Mouse (Mus musculus): Measurements from ENCODE around the gene Ccdc60.
"Not testable (repeated sequence)": the region's sequence is repeated elsewhere in the genome, so short reads cannot be mapped to it uniquely, and the experiment has no call there.

Ccdc60 gene

GRCm38 (mm10) chr5:116288849-116289570, at the start of gene Ccdc60:
Ccdc60 (minus strand) TSS chr5:116288985.
- in situ Hi-C loops (cut with MseI, MboI), result no loop called here

DNA sequence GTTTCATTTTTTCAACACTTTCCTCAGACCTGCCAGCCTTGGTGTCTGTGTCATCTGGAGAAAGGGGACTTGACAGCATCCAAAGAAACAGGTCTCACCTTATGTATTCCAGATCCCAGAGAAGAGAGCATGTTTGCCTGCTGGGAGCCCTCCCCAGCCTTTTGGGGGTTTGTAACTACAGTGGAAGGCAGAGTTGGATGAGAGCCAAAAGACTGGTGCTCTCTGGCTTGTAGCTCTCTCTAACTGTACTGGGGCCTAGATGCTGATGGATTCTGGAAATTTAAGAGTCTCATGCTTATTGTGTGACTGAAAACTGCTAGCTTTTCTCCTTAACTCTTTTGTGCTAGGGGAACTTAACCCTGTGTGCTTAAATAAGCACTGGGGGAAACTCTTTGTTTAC, 47.4 kb upstream of the Ccdc60 start:
- in situ Hi-C loops (cut with MseI, MboI), result no loop called here

DNA sequence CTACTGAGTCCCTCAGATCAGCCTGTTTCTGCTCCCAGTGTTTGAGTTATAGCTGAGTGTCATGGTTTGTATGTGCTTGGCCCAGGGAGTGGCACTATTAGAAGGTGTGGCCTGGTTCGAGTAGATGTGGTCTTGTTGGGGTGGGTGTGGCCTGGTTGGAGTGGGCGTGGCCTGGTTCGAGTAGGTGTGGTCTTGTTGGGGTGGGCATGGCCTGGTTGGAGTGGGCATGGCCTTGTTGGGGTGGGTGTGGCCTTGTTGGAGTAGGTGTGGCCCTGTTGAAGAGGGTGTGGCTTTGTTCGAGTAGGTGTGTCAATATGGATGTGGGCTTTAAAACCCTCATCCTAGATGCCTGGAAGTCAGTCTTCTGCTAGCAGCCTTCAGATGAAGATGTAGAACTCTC, 40.1 kb upstream of the Ccdc60 start:
- in situ Hi-C loops (cut with MseI, MboI), result no loop called here

DNA sequence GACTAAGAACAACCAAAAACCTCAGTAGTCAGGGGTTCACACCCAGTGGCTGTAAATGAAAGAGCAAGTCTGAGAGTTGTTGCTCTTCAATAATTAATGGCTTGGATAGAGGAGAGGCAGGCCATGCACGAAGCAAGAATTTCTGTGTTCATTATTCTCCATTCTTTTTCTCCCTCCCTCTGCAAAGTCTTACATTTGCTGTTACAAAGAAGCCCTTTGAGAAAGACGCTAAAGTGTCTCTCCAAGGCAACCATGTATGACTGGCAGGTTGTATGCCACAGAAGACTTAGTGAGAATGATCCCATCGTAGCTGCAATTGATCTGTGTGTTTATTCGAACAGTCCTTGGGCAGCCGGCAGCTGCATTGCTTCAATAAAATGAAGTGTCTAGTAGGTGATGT, 34.6 kb upstream of the Ccdc60 start:
- in situ Hi-C loops (cut with MseI, MboI), result no loop called here

- in situ Hi-C loops (cut with MseI, MboI), result no loop called here
Observed at GRCm38 (mm10) chr5:116322365-116323027, 33.7 kb upstream of the Ccdc60 start.

DNA sequence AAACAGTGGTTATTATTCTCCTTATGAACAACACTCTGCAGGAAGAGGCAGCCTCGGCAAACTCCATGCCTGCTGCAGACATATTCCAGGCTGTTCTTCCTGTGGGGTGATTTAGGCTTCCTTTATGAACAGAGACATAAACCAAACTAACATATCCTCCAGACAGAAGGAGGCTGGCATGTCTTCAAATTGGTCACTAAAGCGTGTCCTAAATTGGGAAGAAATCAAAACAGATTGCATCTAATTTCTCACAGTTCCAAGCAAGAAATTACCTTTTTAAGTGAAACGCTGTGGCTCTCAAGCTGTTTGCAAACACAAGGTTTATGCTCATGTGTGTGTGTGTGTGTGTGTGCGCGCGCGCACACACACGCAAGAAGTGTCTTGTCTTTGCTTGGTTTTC, 24.9 kb upstream of the Ccdc60 start:
- in situ Hi-C loops (cut with MseI, MboI), result no loop called here

GRCm38 (mm10) chr5:116312111-116312737, 23.4 kb upstream of the Ccdc60 start:
- in situ Hi-C loops (cut with MseI, MboI), result no loop called here

DNA sequence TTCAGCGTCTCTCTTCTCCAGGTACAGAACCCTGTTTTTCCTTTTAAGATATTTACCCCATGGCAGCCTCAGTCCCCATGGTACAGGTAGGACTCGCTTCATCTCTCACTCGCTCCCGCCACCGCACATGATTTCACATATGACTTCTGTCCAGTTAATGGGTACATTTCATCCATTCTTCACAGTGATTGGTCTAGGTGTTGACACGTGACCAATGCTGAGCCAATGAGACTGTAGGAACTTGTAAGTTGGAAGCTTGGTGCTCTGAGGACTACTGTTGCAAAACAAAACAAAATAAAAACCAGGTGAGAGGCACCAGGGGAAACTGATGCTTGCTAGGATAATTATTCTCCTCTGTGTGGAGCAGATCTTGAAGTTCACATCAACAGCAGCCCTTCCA, 22.9 kb upstream of the Ccdc60 start:
- in situ Hi-C loops (cut with MseI, MboI), result no loop called here

DNA sequence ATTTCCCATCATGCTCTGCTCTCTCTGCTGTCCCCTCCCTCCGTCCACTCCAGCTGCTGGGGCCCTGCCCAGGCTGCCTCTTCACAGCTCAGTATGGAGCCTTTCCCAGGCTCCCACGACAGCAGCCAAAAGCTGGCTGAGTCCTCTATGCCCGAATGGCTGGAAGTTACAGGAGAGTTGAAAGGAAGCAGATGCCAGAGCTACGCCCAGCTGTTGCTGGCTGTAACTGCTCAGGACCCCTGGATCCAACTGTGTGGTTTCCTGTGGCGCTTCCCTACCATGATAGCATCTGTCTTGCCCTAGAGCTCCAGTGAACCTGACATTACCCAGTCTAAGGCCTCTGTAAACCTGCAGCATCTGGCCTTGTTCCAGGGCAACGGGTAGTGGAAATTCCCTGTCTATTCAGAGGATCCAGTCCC, 20.6 kb upstream of the Ccdc60 start:
- in situ Hi-C loops (cut with MseI, MboI), result no loop called here

DNA sequence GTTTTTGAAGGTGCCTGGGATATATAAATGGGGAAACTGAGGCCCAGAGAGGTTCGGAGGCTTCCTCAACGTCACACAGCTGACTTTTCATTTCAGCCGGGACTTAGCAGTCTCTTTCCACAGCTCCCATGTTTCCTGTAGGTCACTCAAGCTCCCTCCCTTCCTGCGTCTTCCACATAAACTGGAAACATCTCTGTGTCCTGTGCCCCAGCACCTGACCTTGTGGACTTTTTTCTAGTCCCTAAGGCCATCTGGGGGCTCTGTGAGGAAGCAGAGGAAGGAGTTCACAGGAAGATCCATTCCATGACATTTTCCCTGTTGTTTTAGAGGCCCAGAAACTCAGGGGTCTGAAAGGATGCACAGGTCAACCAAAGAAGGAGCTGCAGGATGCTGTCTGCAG, 16.8 kb upstream of the Ccdc60 start:
- in situ Hi-C loops (cut with MseI, MboI), result no loop called here

DNA sequence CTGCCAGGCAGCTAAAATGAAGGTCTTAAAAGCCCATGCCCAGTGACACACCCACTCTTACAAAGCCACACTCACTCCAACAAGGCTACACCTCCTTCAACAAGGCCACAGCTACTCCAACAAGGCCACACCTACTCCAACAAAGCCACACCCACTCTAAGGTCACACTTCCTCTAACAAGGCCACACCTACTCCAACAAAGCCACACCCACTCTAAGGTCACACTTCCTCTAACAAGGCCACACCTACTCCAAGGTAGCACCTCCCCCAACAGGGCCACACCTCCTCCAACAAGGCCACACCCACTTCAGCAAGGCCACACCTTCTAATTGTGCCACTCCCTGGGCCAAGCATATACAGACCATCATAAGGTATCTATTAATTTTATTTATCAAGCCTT, 16.4 kb upstream of the Ccdc60 start:
- in situ Hi-C loops (cut with MseI, MboI), result not testable (repeated sequence)

DNA sequence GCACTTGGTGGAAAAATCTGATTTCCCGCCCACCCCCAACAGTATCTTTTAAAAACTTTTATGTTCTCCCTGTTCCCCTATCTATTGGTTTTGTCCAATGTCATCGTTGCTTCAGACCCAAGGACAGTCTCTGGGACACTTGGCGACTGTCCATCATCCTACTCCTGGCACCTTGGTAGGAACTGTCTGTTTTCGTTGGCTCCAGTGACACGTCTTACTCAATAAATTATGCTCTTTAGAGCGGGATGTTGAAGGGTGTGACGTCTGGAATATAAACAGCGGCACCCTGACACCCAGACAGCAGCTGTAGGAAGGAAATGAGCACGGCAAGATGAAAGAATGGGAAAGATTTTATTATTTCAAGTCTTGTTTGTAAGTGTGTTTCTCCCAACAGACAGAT, 12.2 kb upstream of the Ccdc60 start:
- in situ Hi-C loops (cut with MseI, MboI), result no loop called here

DNA sequence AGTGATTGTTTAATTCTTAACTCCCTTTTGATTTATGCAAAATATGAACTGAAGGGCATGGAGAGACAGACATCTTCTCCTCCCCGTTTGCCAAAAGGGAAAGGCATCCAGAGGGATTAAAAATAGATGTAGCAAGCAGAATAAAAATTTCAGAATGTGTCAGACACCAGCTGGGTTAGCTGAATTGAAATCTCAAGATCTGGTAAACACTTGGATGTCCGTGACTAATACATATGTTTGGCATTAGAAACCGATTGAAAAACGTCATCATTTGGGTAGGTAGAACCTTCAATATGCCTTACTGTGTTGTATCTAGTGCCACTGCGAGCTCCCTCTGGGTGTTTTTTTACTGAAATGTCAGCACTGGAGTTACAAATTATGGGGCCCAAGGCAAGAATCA, 4.7 kb upstream of the Ccdc60 start:
- in situ Hi-C loops (cut with MseI, MboI), result no loop called here

DNA sequence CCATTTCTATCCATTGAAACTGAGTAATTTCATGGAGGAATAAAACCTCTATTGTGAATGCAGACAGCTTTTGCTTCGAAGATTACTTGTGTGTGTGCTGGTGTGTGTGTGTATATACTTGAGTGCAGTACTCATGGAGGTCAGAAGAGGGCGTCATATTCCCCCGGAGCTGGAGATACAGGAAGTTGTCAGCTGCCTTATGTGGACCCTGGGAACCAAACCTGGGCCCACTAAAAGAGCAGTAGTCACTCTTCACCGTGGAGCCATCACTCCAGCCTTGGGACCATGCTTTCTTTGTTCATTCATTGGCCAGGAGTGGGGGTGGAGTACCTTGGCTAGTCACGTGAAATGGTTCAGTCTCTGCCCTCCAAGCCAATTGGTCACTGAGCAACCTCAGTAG, 1.8 kb upstream of the Ccdc60 start:
- in situ Hi-C loops (cut with MseI, MboI), result no loop called here

DNA sequence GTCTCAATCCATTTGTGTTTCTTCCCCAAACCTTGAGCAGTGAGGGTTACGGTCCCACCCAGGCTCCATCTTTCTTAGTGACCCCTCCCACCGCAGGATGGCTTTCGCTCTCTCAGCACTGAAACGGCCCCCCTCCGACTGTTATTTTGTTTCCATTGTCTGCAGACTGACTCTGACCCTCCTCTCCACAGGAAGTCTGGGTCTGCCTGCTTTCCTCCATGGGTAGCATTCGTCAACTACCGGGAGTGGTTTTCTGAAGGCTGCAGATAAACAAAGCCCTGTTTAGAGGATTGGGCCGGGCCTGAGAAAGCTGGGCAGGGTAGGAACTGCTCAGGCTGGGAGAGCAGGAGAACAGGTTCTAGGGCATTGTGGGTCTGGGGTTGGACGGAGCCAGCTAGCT, 1.1 kb upstream of the Ccdc60 start:
- in situ Hi-C loops (cut with MseI, MboI), result no loop called here

GRCm38 (mm10) chr5:116288183-116288582, 602 bp downstream of the Ccdc60 start:
- in situ Hi-C loops (cut with MseI, MboI), result no loop called here

DNA sequence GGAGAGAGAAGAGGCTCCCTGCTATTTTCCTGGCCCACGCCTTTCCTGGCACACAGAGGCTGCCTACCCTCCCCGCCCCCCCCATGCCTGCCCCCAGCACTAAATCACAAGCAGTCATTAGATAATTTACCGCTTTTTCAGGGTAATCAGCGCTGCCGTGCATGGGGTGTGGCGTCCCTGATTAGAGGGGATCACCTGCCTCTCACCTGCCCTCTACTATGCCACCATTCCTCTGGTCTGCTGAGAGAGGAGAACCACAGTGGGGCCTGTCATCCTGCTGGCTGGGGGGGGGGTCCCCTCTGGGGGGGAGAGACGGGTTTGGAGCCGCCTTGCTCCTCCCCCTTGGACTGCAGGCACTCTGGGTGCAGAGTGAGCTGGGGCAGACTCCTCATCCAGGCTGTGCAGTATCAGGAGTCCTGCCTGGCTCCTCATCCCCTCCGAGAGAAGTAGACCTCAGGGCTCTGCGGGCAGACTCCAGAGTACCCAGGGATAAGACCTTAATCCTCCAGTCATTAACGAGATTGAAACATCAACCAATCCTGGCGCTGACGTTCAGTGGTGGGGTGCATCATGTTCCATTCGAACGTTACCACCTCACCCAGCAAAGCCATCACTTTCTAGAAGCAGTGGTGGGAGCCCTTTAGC, 3.1 kb downstream of the Ccdc60 start:
- in situ Hi-C loops (cut with MseI, MboI), result no loop called here

GRCm38 (mm10) chr5:116280518-116280917, 8.3 kb downstream of the Ccdc60 start:
- in situ Hi-C loops (cut with MseI, MboI), result no loop called here

GRCm38 (mm10) chr5:116278436-116278918, 10.3 kb downstream of the Ccdc60 start:
- in situ Hi-C loops (cut with MseI, MboI), result no loop called here

DNA sequence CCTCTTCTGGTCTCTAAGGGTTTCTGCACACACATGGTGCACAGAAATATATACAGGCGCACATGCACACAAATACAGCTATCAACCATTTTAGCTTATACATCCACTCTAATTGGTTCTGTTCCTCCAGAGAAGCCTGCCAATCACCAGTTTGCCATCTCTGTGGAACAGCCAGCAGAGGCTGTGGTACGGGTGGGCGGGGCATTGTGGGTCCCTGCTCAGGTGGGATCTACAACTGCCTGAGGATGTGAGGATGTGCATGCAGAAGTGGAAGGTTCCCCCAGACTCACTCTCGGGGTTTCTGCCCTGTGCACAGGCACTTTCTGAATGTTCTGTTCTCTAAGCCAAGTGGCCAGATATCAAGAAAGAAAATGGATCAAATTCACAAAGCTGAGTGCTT, 10.8 kb downstream of the Ccdc60 start:
- in situ Hi-C loops (cut with MseI, MboI), result no loop called here

DNA sequence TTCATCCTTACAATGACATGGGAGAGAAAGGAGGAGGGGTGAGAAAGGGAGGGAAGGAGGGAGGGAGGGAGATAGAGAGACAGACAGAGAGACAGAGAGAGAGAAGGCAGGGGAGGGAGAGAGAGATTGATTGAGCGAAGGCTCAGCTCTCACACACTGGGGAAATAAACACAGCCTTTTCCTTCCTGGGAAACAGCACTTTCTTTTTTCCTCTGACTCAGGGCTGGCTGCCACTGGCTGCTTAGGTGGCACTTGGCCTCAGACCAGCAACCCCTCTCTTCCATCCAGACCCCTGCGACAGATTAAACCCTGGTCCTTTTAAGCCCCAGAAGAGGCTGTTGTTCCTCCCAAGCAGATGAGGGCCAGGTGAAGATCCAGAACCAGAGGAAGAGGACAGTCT, 14.0 kb downstream of the Ccdc60 start:
- in situ Hi-C loops (cut with MseI, MboI), result no loop called here

DNA sequence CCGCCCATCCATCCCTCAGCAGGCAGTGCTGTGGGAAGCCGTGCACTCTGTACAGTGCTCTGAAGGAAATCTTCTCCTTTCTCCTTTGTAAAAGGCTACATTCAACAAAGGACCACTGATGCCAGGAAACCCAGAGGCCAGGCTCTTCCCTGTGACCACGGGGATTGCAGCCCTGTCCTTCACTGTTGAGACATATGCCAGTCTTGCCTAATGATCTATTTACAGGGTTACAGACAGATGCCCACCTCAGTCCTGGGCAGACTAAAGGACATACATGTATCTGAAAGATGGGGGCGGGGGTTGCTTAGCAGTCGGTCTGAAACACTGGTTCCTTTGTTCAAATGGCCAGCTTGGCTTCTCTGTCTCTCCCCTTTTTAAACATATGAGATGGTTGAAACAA, 14.4 kb downstream of the Ccdc60 start:
- in situ Hi-C loops (cut with MseI, MboI), result no loop called here

Measured in mouse trophoblast stem cell (cell line).